Mouse (Mus musculus) kidney, adult 2 months (tissue): ENCODE data around the gene Eddm3b. TPM values are rescaled to one million over a fixed set of nuclear protein-coding genes. Genes with fewer than 3 reads are reported as not detected.
A peak's percentile ranks its signal among the peaks of the same experiment; 100 is the strongest.

Source experiments
- DNase-seq: peaks from one replicate; pipeline ENCODE4 v3.0.0; 2021
- H3K27ac ChIP-seq: fragments of 200-500 bp; 2 replicates; pipeline ENCODE4 v1.5.1; 2012; ENCODE audit warnings: low read depth, low read length, control low read depth, inconsistent platforms; ENCODE audit not compliant: insufficient read depth
- H3K27me3 ChIP-seq: fragments of 200-500 bp; replicated peaks from 2 replicates; pipeline ENCODE4 v1.6.1; 2012; ENCODE audit warnings: mild to moderate bottlenecking, moderate library complexity, low read length, inconsistent platforms; ENCODE audit not compliant: control insufficient read depth, insufficient read depth
- H3K36me3 ChIP-seq: fragments of 200-500 bp; 2 replicates; pipeline ENCODE4 v1.6.1; 2012; ENCODE audit warnings: mild to moderate bottlenecking, moderate library complexity, low read length, inconsistent platforms; ENCODE audit not compliant: control insufficient read depth, insufficient read depth
- H3K4me1 ChIP-seq: fragments of 200-500 bp; 2 replicates; pipeline ENCODE4 v1.6.1; 2011; ENCODE audit warnings: low read length; ENCODE audit not compliant: control insufficient read depth, insufficient read depth
- H3K4me3 ChIP-seq: fragments of 200-500 bp; 2 replicates; pipeline ENCODE4 v1.5.1; 2011; ENCODE audit warnings: mild to moderate bottlenecking, low read depth, low read length, control low read depth; ENCODE audit not compliant: insufficient read depth
- CTCF ChIP-seq: fragments of 200-500 bp; conservative IDR thresholded peaks from 2 replicates; pipeline ENCODE4 v1.5.1; 2011; ENCODE audit warnings: low read depth, mild to moderate bottlenecking, control low read depth, low read length, moderate library complexity, mixed read lengths; ENCODE audit not compliant: insufficient read depth, insufficient read length
- POLR2A ChIP-seq: fragments of 200-500 bp; IDR thresholded peaks from one replicate; pipeline ENCODE4 v1.6.1; 2011; ENCODE audit warnings: low read depth, low read length, control low read depth
- WGBS: fragments of 180-500 bp; shearing (Covaris S2); methylation state at CpG from one replicate; pipeline ENCODE4 v1.1.7; 2018; 5-methylcytosine and 5-hydroxymethylcytosine counted together
- polyA plus RNA-seq: library from polyadenylated mRNA; depleted of rRNA; stranded (reverse); fragments of >200 nt; gene quantifications from 2 replicates; pipeline ENCODE4 v1.2.3, GENCODE M21; 2012

Eddm3b gene
- polyA plus RNA-seq, 1 experiment: 0.42 TPM

- Histone ChIP-seq H3K27me3 (no peaks in the 10 kb centered on the region), H3K4me3 (no peak overlapping the region), H3K4me1 (no peaks in the 10 kb centered on the region), H3K36me3 (no peaks in the 10 kb centered on the region), H3K27ac (no peak overlapping the region)
- no peak for DNase-seq
- whole genome bisulfite sequencing: 99% methylated on average over 2 of the region's 2 CpGs
- no peak for TF ChIP-seq CTCF
- no peak for TF ChIP-seq POLR2A
Measured at GRCm38 (mm10) chr14:51104366-51104765, 9.9 kb upstream of the Eddm3b start.

- H3K27me3 ChIP-seq: no peaks in the 10 kb centered on the region
Measured at GRCm38 (mm10) chr14:51106449-51106967, 7.7 kb upstream of the Eddm3b start.

DNA sequence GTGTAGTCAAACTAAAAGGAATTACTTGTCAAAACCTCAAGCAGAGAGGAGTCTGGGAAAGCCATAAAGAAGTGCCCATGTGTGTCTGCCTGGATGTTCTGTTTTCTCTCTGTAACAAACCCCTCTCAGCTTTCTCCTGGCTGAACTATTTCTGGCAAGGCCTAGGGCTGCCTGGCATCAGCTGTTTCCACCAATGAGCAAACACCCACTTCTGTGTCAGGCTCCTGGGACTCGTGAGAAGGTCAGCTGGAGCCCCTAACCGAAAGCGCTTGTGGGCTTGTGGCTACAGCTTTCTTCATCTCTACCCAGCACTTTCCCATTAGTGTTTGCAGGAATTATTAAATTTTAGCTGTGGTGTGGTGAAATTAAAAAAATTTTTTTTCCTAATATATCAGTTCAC lies 2.3 kb upstream of the Eddm3b start:
- Histone ChIP-seq H3K27ac (no peak overlapping the region), H3K36me3 (no peaks in the 10 kb centered on the region), H3K4me3 (no peak overlapping the region), H3K27me3 (no peaks in the 10 kb centered on the region), H3K4me1 (peaks cover 3% of the 10 kb centered on the region; the same call in 1 of the 2 replicates)
- no peak for TF ChIP-seq POLR2A
- TF ChIP-seq CTCF: no peak
- no peak for DNase-seq
- 63% methylated on average over 3 of the region's 3 CpGs for WGBS

More at GRCm38 (mm10) chr14:51106449-51106967, 7.7 kb upstream of the Eddm3b start:
- Histone ChIP-seq H3K27ac (no peak overlapping the region), H3K4me3 (no peak overlapping the region), H3K4me1 (no peaks in the 10 kb centered on the region), H3K36me3 (no peaks in the 10 kb centered on the region)
- DNase-seq: peak; percentile 39
- TF ChIP-seq POLR2A (no peak), CTCF (no peak)

DNA sequence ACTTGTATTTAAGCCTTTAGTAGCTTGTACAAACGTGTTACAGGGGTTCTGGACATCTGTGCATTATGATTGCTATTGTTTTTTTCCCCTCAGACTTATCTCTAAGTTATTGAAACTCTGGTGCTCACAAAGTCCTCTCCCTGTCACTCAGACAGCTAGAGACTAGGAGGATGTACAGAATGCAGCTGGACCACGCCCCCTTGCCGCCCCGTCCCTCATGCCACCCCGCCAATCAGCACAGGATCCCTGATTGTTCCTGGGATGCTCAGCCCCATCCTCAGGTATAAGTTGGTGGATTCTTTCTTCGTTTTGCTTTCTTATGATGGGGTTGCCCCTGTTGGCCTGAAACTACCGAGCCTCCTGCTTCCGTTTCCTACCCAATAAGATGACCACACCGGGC lies 750 bp upstream of the Eddm3b start:
- Histone ChIP-seq H3K36me3 (no peaks in the 10 kb centered on the region), H3K27ac (no peak overlapping the region), H3K4me1 (peaks cover 3% of the 10 kb centered on the region; the same call in 1 of the 2 replicates), H3K27me3 (no peaks in the 10 kb centered on the region), H3K4me3 (no peak overlapping the region)
- 45% methylated on average over 9 of the region's 9 CpGs for WGBS
- TF ChIP-seq POLR2A: no peak
- TF ChIP-seq CTCF: no peak
- DNase-seq: no peak

GRCm38 (mm10) chr14:51125684-51126083 lies 11.5 kb downstream of the Eddm3b start:
- Histone ChIP-seq H3K27me3 (no peaks in the 10 kb centered on the region), H3K4me1 (no peaks in the 10 kb centered on the region), H3K27ac (no peak overlapping the region), H3K36me3 (no peaks in the 10 kb centered on the region), H3K4me3 (no peak overlapping the region)
- WGBS: 83% methylated on average over 6 of the region's 6 CpGs
- no peak for DNase-seq
- no peak for TF ChIP-seq CTCF
- TF ChIP-seq POLR2A: no peak

DNA sequence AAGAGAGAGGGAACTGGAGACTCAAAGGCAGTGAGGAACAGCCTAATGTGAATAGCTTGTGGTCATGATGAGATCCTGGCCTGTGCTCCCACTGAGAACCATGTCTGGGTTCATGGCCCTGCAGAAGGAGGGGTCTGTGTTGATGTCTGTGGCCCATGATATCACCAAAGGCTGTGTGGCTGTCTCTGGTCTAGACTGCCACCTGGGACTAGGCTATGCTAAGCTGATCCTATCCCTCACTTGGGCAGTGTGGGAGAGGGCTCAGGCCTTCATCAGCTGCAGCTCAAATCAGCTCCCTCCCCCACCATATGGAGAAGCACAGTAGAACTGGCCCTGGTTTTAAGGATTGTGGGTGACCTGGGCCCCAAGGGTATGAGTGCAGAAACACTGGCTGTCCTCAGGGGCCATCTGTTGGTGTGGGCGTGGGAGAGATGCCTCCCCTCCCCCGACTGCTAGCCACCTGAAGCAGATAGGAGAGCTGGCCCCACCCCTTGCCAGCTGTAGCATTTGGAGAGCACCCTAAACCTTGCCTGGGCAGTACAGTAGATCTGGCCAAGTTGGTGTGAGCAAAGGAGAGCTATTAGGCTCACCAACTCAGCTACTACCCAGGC lies 13.5 kb downstream of the Eddm3b start:
- H3K27ac ChIP-seq: no peak overlapping the region
- no peak for TF ChIP-seq POLR2A
- TF ChIP-seq CTCF: no peak
- H3K27me3 ChIP-seq: no peaks in the 10 kb centered on the region
- 68% methylated on average over 2 of the region's 2 CpGs for WGBS
- H3K4me1 ChIP-seq: no peaks in the 10 kb centered on the region
- no peak overlapping the region for H3K4me3 ChIP-seq
- no peaks in the 10 kb centered on the region for H3K36me3 ChIP-seq
- no peak for DNase-seq

DNA sequence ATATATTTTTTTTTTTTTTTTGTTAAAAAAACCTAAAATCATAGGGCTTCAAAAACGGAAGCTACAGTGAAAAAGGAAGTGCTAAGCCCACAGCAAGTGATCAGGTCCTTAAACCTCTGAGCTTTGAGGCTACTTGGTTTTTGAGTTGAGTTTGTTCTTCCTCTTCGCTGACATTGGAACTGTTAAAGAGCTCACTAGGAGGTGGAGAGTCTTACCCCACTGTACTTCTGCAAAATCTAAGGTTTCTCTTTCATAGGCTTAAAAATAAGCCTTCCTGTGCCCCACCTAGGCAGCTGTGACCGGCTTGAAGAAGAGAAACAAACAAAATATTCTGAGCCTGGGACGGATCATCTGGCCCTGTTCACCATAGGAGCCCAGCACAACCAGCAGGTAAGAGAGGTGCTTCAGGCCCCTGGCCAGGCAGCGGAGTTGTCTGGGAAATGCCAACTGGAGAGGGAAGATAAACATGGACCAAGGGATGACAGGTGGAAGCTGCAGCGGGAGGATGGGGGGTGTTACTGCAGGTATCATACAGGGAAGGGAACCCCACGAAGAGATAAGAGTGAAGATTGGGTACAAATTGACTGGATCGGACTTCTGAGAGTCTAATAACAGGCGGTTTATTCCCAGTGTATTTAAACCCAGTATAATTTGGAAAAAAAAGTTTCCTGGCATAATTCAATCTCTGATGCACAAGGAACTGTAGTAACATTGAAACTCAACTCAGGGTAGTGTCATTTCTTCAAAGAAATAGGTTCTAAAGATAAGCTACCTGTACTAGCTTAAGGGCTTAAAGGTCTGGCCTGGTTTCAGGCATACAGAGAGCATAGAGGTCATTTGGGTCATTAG lies 14.8 kb downstream of the Eddm3b start:
- H3K27ac ChIP-seq: no peak overlapping the region

More for the DNA sequence above, 14.8 kb downstream of the Eddm3b start:
- DNase-seq: peak; percentile 14
- H3K4me3 ChIP-seq: no peak overlapping the region
- TF ChIP-seq POLR2A (no peak), CTCF (no peak)
- no peaks in the 10 kb centered on the region for H3K27me3 ChIP-seq
- no peaks in the 10 kb centered on the region for H3K36me3 ChIP-seq
- no peaks in the 10 kb centered on the region for H3K4me1 ChIP-seq
- 88% methylated on average over 9 of the region's 9 CpGs for WGBS
